Mouse (Mus musculus) small intestine, adult 2 months (tissue): ENCODE results near the gene Rpp40. TPM values are rescaled to one million over a fixed set of nuclear protein-coding genes. Genes with fewer than 3 reads are reported as not detected.

ENCODE experiments used
- H3K27ac ChIP-seq: fragments of 200-500 bp; 2 replicates; pipeline ENCODE4 v1.5.1; 2012; ENCODE audit warnings: low read depth, low read length, control low read depth, inconsistent platforms; ENCODE audit not compliant: insufficient read depth
- H3K27me3 ChIP-seq: fragments of 200-500 bp; 2 replicates; pipeline ENCODE4 v1.6.1; 2012; ENCODE audit warnings: mild to moderate bottlenecking, moderate library complexity, low read length, inconsistent platforms; ENCODE audit not compliant: control insufficient read depth, insufficient read depth
- H3K36me3 ChIP-seq: fragments of 200-500 bp; 2 replicates; pipeline ENCODE4 v1.6.1; 2012; ENCODE audit warnings: mild to moderate bottlenecking, low read length, control low read depth, inconsistent platforms; ENCODE audit not compliant: control insufficient read depth, insufficient read depth
- H3K4me1 ChIP-seq: fragments of 200-500 bp; 2 replicates; pipeline ENCODE4 v1.6.1; 2012; ENCODE audit warnings: low read length, inconsistent platforms, mixed read lengths; ENCODE audit not compliant: control insufficient read depth, insufficient read depth, insufficient read length
- H3K4me3 ChIP-seq: fragments of 200-500 bp; 2 replicates; pipeline ENCODE4 v1.5.1; 2012; ENCODE audit warnings: low read depth, mild to moderate bottlenecking, control low read depth, inconsistent platforms, low read length, moderate library complexity
- CTCF ChIP-seq: fragments of 200-500 bp; IDR thresholded peaks from 2 replicates; pipeline ENCODE4 v1.5.1; 2012; ENCODE audit warnings: low read depth, mild to moderate bottlenecking, control low read depth, inconsistent platforms, low read length, moderate library complexity, mixed read lengths; ENCODE audit not compliant: insufficient replicate concordance, insufficient read length; ENCODE audit errors: extremely low read depth
- POLR2A ChIP-seq: fragments of 200-500 bp; IDR thresholded peaks from 2 replicates; pipeline ENCODE4 v1.6.1; 2012; ENCODE audit warnings: low read depth, mild to moderate bottlenecking, control low read depth, inconsistent platforms, low read length, moderate library complexity
- WGBS: fragments of 180-500 bp; shearing (Covaris S2); methylation state at CpG from one replicate; pipeline ENCODE4 v1.1.7; 2018; 5-methylcytosine and 5-hydroxymethylcytosine counted together
- polyA plus RNA-seq: library from polyadenylated mRNA; depleted of rRNA; stranded (reverse); fragments of >200 nt; gene quantifications from 2 replicates; pipeline ENCODE4 v1.2.3, GENCODE M21; 2012

The Rpp40 gene
- polyA plus RNA-seq, 1 experiment, result 2.0 TPM

GRCm38 (mm10) chr13:35937991-35938390, 31.8 kb upstream of the Rpp40 start:
- peaks cover 2% of the 10 kb centered on the region; the same call in 1 of the 2 replicates for H3K27me3 ChIP-seq
- no peak overlapping the region for H3K27ac ChIP-seq
- TF ChIP-seq CTCF (no peak), POLR2A (no peak)
- 84% methylated on average over 2 of the region's 2 CpGs for WGBS
- peaks cover 4% of the 10 kb centered on the region; the same call in 1 of the 2 replicates for H3K4me1 ChIP-seq
- no peak overlapping the region for H3K4me3 ChIP-seq
- no peaks in the 10 kb centered on the region for H3K36me3 ChIP-seq

GRCm38 (mm10) chr13:35911476-35911875, 5.3 kb upstream of the Rpp40 start:
- no peaks in the 10 kb centered on the region for H3K27me3 ChIP-seq
- 80% methylated on average over 1 of the region's 1 CpGs for WGBS
- H3K27ac ChIP-seq, result no peak overlapping the region
- no peaks in the 10 kb centered on the region for H3K4me1 ChIP-seq
- no peaks in the 10 kb centered on the region for H3K36me3 ChIP-seq
- H3K4me3 ChIP-seq, result no peak overlapping the region
- TF ChIP-seq POLR2A (no peak), CTCF (no peak)

- TF ChIP-seq CTCF (no peak), POLR2A (no peak)
- no peaks in the 10 kb centered on the region for H3K4me1 ChIP-seq
- under 1% methylated on average over 13 of the region's 13 CpGs for WGBS
- H3K36me3 ChIP-seq, result no peaks in the 10 kb centered on the region
- H3K27me3 ChIP-seq, result no peaks in the 10 kb centered on the region
- H3K4me3 ChIP-seq, result peak overlapping the region; percentile 77
- H3K27ac ChIP-seq, result no peak overlapping the region
Measured at GRCm38 (mm10) chr13:35905378-35905777, 781 bp downstream of the Rpp40 start.

GRCm38 (mm10) chr13:35892866-35893265, 13.3 kb downstream of the Rpp40 start:
- WGBS, result 72% methylated on average over 3 of the region's 3 CpGs
- peaks cover 3% of the 10 kb centered on the region; the same call in 1 of the 2 replicates for H3K36me3 ChIP-seq
- TF ChIP-seq POLR2A (no peak), CTCF (no peak)
- no peaks in the 10 kb centered on the region for H3K4me1 ChIP-seq
- H3K27me3 ChIP-seq, result no peaks in the 10 kb centered on the region
- no peak overlapping the region for H3K4me3 ChIP-seq
- H3K27ac ChIP-seq, result no peak overlapping the region

GRCm38 (mm10) chr13:35886121-35886725, 19.9 kb downstream of the Rpp40 start:
- Histone ChIP-seq H3K4me3 (no peak overlapping the region), H3K27ac (no peak overlapping the region), H3K27me3 (no peaks in the 10 kb centered on the region), H3K36me3 (no peaks in the 10 kb centered on the region), H3K4me1 (no peaks in the 10 kb centered on the region)
- no peak for TF ChIP-seq POLR2A
- peak; percentile 72; the same call in 1 of the 2 replicates for TF ChIP-seq CTCF
- WGBS, result 25% methylated on average over 15 of the region's 15 CpGs

- H3K27ac ChIP-seq, result no peak overlapping the region
- no peaks in the 10 kb centered on the region for H3K27me3 ChIP-seq
- H3K4me1 ChIP-seq, result no peaks in the 10 kb centered on the region
- 84% methylated on average over 6 of the region's 6 CpGs for WGBS
- TF ChIP-seq CTCF, result no peak
- no peak for TF ChIP-seq POLR2A
- no peaks in the 10 kb centered on the region for H3K36me3 ChIP-seq
- no peak overlapping the region for H3K4me3 ChIP-seq
Measured at GRCm38 (mm10) chr13:35880555-35881046, 25.6 kb downstream of the Rpp40 start.

GRCm38 (mm10) chr13:35879519-35879918, 26.6 kb downstream of the Rpp40 start:
- no peak for TF ChIP-seq CTCF
- no peak for TF ChIP-seq POLR2A
- no peak overlapping the region for H3K27ac ChIP-seq
- no peaks in the 10 kb centered on the region for H3K27me3 ChIP-seq
- H3K36me3 ChIP-seq, result no peaks in the 10 kb centered on the region
- no peak overlapping the region for H3K4me3 ChIP-seq
- 70% methylated on average over 5 of the region's 5 CpGs for WGBS
- H3K4me1 ChIP-seq, result no peaks in the 10 kb centered on the region
